Mouse (Mus musculus): ENCODE measurements around the gene Slc25a53.
"Not testable (repeated sequence)": the region's sequence is repeated elsewhere in the genome, so short reads cannot be mapped to it uniquely, and the experiment has no call there.

GRCm38 (mm10) chrX:136957583-136958279 is 80.4 kb downstream of the Slc25a53 start:
- TF ChIP-seq POLR2A, CTCF (IDR thresholded peaks at IDR 0.05; ENCODE audit: extremely low read depth, insufficient read depth, low read length): not testable (repeated sequence)

Measured in cortical plate, adult 2 months (tissue).